Mouse (Mus musculus) liver, embryonic 15.5 days (tissue): ENCODE measurements around the gene Fam3a. TPM values are rescaled to one million over a fixed set of nuclear protein-coding genes. Genes with fewer than 3 reads are reported as not detected.

Source experiments
- ATAC-seq: fragments of 200-750 bp; cut with Nextera tagmentation; 2 replicates; pipeline ENCODE4 v1.8.0; 2017; ENCODE audit warnings: moderate number of reproducible peaks, mild to moderate bottlenecking, moderate library complexity; ENCODE audit not compliant: insufficient read depth
- H3K27ac ChIP-seq: fragments of 300-500 bp; sonication (generic); replicated peaks from 2 replicates; pipeline ENCODE4 v1.5.1; 2015; ENCODE audit warnings: mild to moderate bottlenecking, inconsistent platforms
- H3K27me3 ChIP-seq: fragments of 300-500 bp; sonication (generic); 2 replicates; pipeline ENCODE4 v1.6.1; 2015; ENCODE audit warnings: mild to moderate bottlenecking, inconsistent platforms
- H3K36me3 ChIP-seq: fragments of 300-500 bp; sonication (generic); replicated peaks from 2 replicates; pipeline ENCODE4 v1.6.1; 2015; ENCODE audit warnings: moderate library complexity, mild to moderate bottlenecking, inconsistent platforms
- H3K4me1 ChIP-seq: fragments of 300-500 bp; sonication (generic); replicated peaks from 2 replicates; pipeline ENCODE4 v1.6.1; 2015; ENCODE audit warnings: inconsistent platforms
- H3K4me2 ChIP-seq: fragments of 300-500 bp; sonication (generic); 2 replicates; pipeline ENCODE4 v1.6.1; 2015; ENCODE audit warnings: moderate library complexity, mild to moderate bottlenecking, inconsistent platforms
- H3K4me3 ChIP-seq: fragments of 300-500 bp; sonication (generic); replicated peaks from 2 replicates; pipeline ENCODE4 v1.5.1; 2015; ENCODE audit warnings: mild to moderate bottlenecking, inconsistent platforms
- H3K9ac ChIP-seq: fragments of 300-500 bp; sonication (generic); 2 replicates; pipeline ENCODE4 v1.6.1; 2015; ENCODE audit warnings: moderate library complexity, mild to moderate bottlenecking, inconsistent platforms
- H3K9me3 ChIP-seq: fragments of 300-500 bp; sonication (generic); replicated peaks from 2 replicates; pipeline ENCODE4 v1.6.1; 2016; ENCODE audit warnings: inconsistent platforms
- WGBS: fragments of 180-500 bp; shearing (Covaris S2); methylation state at CpG from one replicate; pipeline ENCODE4 v1.1.7; 2015; ENCODE audit warnings: mixed read lengths; ENCODE audit not compliant: insufficient replicate concordance; 5-methylcytosine and 5-hydroxymethylcytosine counted together
- polyA plus RNA-seq: library from polyadenylated mRNA; unstranded; fragments of >200 nt; fragmentation: Nextera tagmentation; extraction: Ambion mirVana; gene quantifications from 2 replicates; pipeline ENCODE4 v1.2.1, GENCODE M21; 2015

The Fam3a gene
- 11.0 and 12.0 TPM in 2 replicates for polyA plus RNA-seq

DNA sequence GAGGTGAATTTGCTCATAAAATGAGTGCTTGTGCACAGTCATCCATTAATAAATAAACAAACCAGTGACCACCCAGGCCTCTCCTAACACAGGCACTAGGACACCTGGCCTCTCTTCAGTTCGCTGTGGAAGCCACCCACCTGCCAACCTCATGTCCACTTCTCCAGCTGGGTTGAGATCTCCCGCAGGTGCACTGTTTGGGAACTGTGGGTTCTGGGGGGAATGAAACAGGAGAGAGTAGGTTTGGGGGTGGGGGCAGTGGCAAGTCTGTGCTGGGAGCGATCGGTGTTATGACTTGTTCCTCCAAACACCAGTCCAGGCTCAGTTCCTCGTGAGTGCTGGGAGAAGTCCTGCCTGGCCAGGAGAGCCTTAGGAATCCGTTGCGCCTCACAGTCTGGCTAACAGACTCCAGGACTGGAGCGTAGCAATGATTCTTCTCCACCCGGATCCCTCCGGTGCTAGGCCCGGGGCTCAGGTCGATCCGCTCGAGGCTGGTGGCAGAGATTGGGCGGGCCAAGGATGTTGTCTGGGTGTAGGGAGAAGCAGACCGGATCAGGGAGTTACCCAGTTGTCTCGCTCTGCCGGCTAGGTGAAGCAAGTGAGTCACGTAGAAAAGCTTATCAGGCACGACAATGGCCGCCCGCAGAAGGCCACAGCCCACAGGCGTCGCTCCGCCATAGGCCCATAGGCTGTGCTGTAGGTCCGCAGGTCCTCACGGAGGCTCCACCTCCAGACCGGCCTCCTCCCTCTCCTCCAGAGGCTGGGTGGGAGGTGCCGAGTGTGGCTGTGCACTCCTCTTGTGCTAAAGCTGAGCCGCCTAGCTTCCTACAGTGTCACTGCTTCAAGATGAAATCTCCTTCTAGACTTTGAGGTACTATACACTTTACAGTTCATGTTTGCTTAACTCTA, at the start of gene Fam3a, which contains the start of gene Ikbkg:
TSS of gene Fam3a (minus strand) at position 738 of the 909 bp plus-strand sequence.
TSS of gene Ikbkg (plus strand) at position 756 of the 909 bp plus-strand sequence.
- Histone ChIP-seq H3K4me1 (peaks cover 26% of the 10 kb centered on the region), H3K27me3 (no peaks in the 10 kb centered on the region), H3K4me2 (peak within 1 kb of the TSS; percentile 73), H3K9ac (peak within 1 kb of the TSS; percentile 64), H3K9me3 (no peaks in the 10 kb centered on the region), H3K27ac (peak within 1 kb of the TSS; percentile 92), H3K4me3 (peak within 1 kb of the TSS; percentile 61), H3K36me3 (no peaks in the 10 kb centered on the region)
- ATAC-seq: peak; percentile 100
- 14% methylated on average over 30 of the region's 30 CpGs for WGBS

DNA sequence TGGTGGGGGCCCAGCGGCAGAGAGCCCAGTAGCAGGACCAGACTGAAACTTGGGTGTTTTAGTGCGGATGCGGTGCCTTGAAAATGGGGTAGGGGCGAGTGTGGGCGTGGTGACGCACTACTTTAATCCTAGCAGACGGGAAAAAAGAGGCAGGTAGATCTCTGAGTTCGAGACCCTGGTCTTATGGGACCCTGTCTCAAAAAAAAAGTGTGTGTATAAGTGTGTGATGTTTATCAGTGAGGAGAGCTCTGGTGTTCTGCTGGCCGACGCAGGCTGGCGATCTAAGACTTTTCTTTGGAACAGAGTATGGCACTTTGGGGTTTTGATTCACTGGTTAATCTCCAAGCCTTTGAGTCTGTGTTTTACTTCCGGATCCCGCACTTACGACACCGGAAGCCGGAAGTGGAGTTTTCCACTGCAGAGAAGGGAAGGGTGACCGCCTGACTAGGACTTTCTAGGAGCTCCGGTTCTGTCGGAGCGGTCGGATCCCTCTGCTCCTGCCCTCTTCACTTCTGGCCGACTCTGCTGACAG, 36.3 kb upstream of the Fam3a start:
- 15% methylated on average over 22 of the region's 22 CpGs for WGBS
- no peaks in the 10 kb centered on the region for H3K9me3 ChIP-seq

DNA sequence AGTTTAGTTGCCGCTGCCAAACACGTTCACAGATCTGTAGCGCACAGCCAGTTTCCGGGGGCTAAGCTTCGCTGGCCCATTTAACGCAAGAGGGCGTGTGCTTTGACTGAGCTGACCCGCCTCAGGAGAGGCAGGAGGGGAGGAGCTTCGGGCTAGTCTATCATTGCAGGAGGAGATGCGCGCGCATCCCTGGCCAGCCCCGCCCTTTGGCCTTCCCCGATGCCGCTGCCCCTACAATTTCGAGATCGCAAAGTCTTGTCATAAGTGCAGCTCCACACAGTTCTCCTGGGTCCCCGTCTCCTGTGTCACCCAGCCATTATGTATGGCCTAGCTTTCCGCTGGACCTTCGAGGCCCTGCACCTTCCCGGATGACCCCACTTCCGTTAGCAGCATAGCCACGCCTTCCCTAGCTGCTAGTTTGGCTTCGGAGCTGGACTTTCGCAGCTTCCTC, 35.8 kb upstream of the Fam3a start, which contains the start of gene G6pdx:
TSS of gene G6pdx (minus strand) at position 369 of the 451 bp plus-strand sequence.
- 19% methylated on average over 25 of the region's 25 CpGs for WGBS
- peak; percentile 73 for ATAC-seq
- no peaks in the 10 kb centered on the region for H3K9me3 ChIP-seq

More for the DNA sequence above, 36.3 kb upstream of the Fam3a start:
- H3K27ac ChIP-seq: peak overlapping the region; percentile 95
- H3K9ac ChIP-seq: peak overlapping the region; percentile 64
- peak overlapping the region; percentile 68 for H3K4me3 ChIP-seq
- peaks cover 47% of the 10 kb centered on the region for H3K4me1 ChIP-seq
- no peaks in the 10 kb centered on the region for H3K27me3 ChIP-seq
- H3K36me3 ChIP-seq: peaks cover 19% of the 10 kb centered on the region
- H3K4me2 ChIP-seq: peak overlapping the region; percentile 76
- ATAC-seq: peak; percentile 44

DNA sequence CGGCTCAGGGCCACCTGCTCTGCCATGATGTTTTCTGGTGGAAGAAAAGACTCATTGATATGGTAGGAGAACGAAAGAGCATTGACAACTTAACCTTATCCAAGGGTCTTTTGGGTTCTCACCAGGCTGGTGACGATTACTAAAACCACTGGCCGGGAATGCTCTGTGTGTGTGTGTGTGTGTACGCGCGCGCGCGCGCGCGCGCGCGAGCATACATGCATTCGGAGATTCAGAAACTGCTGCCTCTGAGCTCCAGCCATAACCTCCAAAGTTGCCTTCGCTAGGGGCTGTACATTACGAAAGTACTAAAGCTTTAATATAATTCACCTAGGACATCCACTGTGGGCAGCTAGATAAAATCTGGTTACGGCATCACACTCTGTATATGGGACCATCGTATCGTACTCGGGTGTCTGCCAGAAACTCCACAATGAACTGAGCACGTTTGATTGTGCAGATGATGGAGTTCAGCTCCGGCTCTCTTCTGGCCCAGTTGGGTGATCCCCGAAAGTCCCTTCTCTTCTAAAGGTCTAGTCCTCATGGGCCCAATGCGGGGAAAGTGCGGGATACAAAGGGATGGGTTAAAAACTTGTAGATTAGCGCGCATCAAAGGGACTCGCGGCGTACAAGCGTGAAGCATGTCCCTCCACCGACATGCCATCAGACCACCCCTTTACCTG, 35.2 kb upstream of the Fam3a start:
- Histone ChIP-seq H3K4me3 (peak overlapping the region; percentile 68), H3K9me3 (no peaks in the 10 kb centered on the region), H3K27ac (peak overlapping the region; percentile 95), H3K9ac (peak overlapping the region; percentile 58), H3K4me1 (peaks cover 56% of the 10 kb centered on the region), H3K36me3 (peaks cover 8% of the 10 kb centered on the region), H3K27me3 (no peaks in the 10 kb centered on the region), H3K4me2 (peak overlapping the region; percentile 76)
- 22% methylated on average over 35 of the region's 35 CpGs for whole genome bisulfite sequencing
- ATAC-seq: peak; percentile 17; the same call in 1 of the 2 replicates

More for the DNA sequence above, 35.8 kb upstream of the Fam3a start, which contains the start of gene G6pdx:
- Histone ChIP-seq H3K36me3 (peaks cover 14% of the 10 kb centered on the region), H3K4me2 (peak within 1 kb of the TSS; percentile 76), H3K27me3 (no peaks in the 10 kb centered on the region), H3K4me1 (peaks cover 52% of the 10 kb centered on the region), H3K9ac (peak within 1 kb of the TSS; percentile 64), H3K4me3 (peak within 1 kb of the TSS; percentile 68), H3K27ac (peak within 1 kb of the TSS; percentile 95)

DNA sequence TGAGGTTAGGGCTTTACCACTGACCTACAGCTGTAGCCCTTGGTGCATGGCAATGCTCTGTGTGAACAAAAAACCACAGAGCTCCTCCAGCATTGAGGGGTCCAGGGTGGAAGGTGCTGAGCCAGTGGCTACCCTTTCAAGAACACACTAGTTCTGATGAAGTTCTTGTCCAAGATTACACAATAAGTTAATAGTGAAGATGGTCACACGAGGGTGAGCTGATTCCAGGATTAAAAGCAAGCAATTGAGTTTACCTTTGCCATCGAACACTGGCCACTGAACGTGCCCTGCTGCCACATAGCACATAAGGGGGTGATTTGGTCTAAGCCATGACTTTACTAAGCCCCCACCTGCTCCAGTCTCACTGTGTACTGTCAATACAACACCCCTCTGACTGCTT, 34.0 kb upstream of the Fam3a start:
- Histone ChIP-seq H3K9ac (0 out of 2 replicates have a peak overlapping the region, but pooled peaks have one; percentile 18), H3K36me3 (0 out of 2 replicates have a peak, but pooled peaks cover 3% of the 10 kb centered on the region), H3K27me3 (no peaks in the 10 kb centered on the region), H3K9me3 (no peaks in the 10 kb centered on the region), H3K27ac (peak overlapping the region; percentile 88), H3K4me3 (peak overlapping the region; percentile 68), H3K4me2 (peak overlapping the region; percentile 76), H3K4me1 (peaks cover 56% of the 10 kb centered on the region)
- no peak for ATAC-seq
- WGBS: 68% methylated on average over 3 of the region's 3 CpGs

DNA sequence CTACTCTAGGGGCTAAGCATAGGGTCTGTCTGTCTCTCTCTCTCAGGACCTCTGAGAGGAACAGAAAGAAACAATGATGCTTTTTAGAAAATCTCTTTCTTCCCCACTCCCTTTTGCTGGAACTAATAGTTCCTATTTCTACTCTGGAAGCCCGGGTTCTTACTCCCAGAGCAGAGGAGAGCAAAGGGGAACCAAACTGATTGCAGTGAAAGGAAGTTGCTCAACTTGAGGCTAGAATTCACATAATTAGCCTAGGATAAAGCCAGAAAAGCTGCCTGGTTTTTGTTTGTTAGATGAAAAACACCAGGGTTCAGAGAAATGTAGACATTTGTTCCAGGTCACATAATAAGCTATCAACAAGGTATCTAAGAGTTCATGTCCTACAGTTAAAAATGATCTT, 33.2 kb upstream of the Fam3a start:
- Histone ChIP-seq H3K9ac (peak overlapping the region; percentile 47), H3K9me3 (no peaks in the 10 kb centered on the region), H3K4me3 (peak overlapping the region; percentile 68), H3K27me3 (no peaks in the 10 kb centered on the region), H3K4me1 (peaks cover 56% of the 10 kb centered on the region), H3K27ac (peak overlapping the region; percentile 88), H3K36me3 (0 out of 2 replicates have a peak, but pooled peaks cover 3% of the 10 kb centered on the region), H3K4me2 (peak overlapping the region; percentile 76)
- no peak for ATAC-seq
- WGBS: 20% methylated on average over 1 of the region's 1 CpGs

- peak overlapping the region; percentile 76 for H3K4me2 ChIP-seq
- H3K4me3 ChIP-seq: peak overlapping the region; percentile 68
- H3K4me1 ChIP-seq: peaks cover 48% of the 10 kb centered on the region
- ATAC-seq: peak; percentile 76
- no peaks in the 10 kb centered on the region for H3K27me3 ChIP-seq
- peak overlapping the region; percentile 88 for H3K27ac ChIP-seq
- 45% methylated on average over 4 of the region's 4 CpGs for WGBS
- 0 out of 2 replicates have a peak, but pooled peaks cover 3% of the 10 kb centered on the region for H3K36me3 ChIP-seq
- peak overlapping the region; percentile 50 for H3K9ac ChIP-seq
- no peaks in the 10 kb centered on the region for H3K9me3 ChIP-seq
Observed at GRCm38 (mm10) chrX:74425195-74425594, 32.1 kb upstream of the Fam3a start.

DNA sequence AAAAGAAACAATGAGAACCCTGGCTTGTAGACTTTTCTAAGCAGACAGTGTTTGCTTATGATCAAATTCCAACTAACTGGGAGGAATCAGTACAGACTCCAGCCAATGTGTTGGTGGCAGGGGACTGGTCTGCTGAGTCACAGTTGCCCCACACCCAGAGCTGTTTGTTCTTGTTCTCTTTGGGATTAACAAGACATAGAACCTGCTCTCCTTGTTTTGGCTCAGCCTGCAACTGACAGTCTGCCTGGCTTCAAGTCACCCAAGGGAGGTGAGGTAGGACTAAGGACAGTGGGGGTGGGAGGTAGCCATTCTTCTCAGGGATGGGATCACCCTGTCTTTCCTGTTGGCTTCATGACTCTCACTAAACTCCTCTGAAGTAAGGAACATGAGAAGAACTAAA, 31.4 kb upstream of the Fam3a start:
- no peaks in the 10 kb centered on the region for H3K9me3 ChIP-seq
- H3K36me3 ChIP-seq: 0 out of 2 replicates have a peak, but pooled peaks cover 3% of the 10 kb centered on the region
- H3K4me3 ChIP-seq: peak overlapping the region; percentile 68
- H3K4me2 ChIP-seq: peak overlapping the region; percentile 76
- ATAC-seq: peak; percentile 36
- H3K27me3 ChIP-seq: no peaks in the 10 kb centered on the region
- H3K4me1 ChIP-seq: peaks cover 44% of the 10 kb centered on the region
- peak overlapping the region; percentile 50; the same call in 1 of the 2 replicates for H3K9ac ChIP-seq
- H3K27ac ChIP-seq: peak overlapping the region; percentile 88

DNA sequence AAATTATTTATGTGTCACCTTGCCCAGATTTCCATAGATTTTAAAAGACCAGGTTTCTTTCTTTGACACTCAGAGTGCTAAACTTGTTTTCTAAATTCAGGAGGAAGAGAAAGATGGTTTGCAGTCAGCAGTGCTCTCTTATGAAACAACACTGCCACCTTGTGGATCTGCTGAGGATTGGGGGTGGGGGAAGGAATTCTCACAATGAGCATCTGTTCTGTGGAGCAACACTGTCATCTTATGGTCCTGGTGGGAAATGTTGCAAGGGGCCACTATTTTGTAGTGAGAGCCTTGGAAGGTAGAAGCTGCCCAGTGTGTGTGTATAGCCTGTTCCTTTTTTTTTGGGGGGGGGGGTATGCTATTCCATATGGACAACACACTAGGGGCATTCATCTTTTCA, 20.3 kb upstream of the Fam3a start:
- Histone ChIP-seq H3K4me2 (no peak overlapping the region), H3K4me1 (no peaks in the 10 kb centered on the region), H3K4me3 (no peak overlapping the region), H3K27me3 (no peaks in the 10 kb centered on the region), H3K27ac (no peak overlapping the region), H3K36me3 (peaks cover 18% of the 10 kb centered on the region), H3K9me3 (no peaks in the 10 kb centered on the region), H3K9ac (no peak overlapping the region)
- ATAC-seq: peak; percentile 42; the same call in 1 of the 2 replicates

DNA sequence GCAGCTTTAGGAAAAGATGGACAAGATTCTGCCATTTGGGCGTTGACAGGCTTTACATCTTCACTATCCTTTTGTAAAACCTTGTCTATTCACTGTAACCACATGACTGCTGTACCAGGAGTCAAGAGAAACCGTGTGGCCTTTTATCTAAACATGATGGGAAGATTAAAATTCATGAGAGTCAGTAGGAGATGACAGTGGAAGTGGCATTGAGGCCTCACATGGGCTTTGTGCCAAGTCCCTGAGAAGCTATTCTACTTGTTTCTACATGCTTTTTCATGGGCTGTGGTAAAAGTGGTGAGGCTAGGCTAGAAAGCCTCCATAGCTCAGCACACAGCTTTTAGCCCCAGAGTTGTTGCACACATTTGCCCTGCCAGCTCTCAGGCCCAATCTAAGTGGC, 15.3 kb upstream of the Fam3a start:
- ATAC-seq: no peak
- Histone ChIP-seq H3K4me2 (no peak overlapping the region), H3K36me3 (peaks cover 13% of the 10 kb centered on the region), H3K9ac (no peak overlapping the region), H3K27me3 (no peaks in the 10 kb centered on the region), H3K27ac (no peak overlapping the region), H3K4me3 (no peak overlapping the region), H3K9me3 (no peaks in the 10 kb centered on the region), H3K4me1 (no peaks in the 10 kb centered on the region)
- WGBS: 39% methylated on average over 2 of the region's 2 CpGs
